Mouse (Mus musculus): ENCODE data around the gene Galr3.
"Not testable (repeated sequence)": the region's sequence is repeated elsewhere in the genome, so short reads cannot be mapped to it uniquely, and the experiment has no call there.

The Galr3 gene

DNA sequence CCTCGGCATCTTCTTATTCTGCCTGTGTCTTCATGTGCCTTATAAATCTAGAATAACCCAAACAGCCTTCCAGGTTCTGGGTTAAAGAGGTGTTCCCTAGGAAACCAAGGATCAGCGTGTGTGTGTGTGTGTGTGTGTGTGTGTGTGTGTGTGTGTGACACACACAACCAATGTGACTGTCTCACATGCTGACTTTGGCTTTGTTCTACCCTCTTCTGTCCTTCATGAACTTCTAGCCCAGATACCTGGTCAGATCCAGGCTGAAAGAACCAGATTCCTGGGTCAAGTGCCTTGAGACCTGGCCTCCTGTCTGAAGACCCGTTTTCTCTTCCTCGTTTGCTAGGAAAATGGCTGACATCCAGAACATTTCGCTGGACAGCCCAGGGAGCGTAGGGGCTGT lies at the start of gene Galr3:
Gene Galr3, plus strand, starts transcription at position 301 of the 400 bp plus-strand sequence.
- no peak for DNase-seq (ENCODE audit: low read depth, low spot score)

DNA sequence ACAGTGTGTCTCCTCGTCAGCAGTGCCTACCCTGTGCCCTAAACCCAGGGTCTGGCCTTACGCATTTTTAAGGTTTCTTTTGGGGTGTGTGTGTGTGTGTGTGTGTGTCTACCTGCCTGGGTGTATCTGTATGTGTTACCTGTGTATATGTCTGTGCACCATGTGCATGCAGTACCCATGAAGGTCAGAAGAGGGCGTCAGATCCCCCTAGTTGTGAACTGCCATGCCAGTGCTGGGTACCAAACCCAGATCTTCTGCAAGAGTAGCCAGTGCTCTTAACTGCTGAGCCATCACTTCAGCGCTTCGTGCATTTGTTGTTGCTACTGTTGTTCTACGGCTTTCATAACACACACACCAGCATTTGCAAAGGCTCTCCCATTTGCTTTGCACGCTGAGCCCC lies 49.5 kb upstream of the Galr3 start:
- no peak for DNase-seq (ENCODE audit: low read depth, low spot score)

- no peak for DNase-seq (ENCODE audit: low read depth, low spot score)
Measured at GRCm38 (mm10) chr15:78992925-78993324, 48.8 kb upstream of the Galr3 start.

DNA sequence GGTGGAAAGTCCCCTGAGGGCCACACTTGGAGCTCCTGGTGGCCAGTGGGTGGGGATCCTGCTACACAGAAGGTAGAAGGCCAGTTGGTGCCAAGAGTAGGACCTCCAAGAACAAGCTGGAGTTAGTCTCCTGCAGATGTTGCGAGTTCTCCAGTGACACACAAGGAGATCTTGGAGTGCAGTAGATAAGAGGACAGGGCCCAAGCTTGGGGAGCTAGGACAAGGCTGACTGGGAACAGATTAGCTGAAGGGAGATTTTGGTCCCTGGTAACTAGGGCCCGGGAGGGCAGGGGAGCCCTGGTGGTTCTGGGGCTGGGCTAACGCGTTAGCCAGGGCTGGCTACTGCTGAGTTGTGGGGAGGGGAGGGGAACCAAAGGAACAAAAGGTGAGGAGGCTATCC lies 45.8 kb upstream of the Galr3 start:
- DNase-seq (ENCODE audit: low read depth, low spot score), result no peak

DNA sequence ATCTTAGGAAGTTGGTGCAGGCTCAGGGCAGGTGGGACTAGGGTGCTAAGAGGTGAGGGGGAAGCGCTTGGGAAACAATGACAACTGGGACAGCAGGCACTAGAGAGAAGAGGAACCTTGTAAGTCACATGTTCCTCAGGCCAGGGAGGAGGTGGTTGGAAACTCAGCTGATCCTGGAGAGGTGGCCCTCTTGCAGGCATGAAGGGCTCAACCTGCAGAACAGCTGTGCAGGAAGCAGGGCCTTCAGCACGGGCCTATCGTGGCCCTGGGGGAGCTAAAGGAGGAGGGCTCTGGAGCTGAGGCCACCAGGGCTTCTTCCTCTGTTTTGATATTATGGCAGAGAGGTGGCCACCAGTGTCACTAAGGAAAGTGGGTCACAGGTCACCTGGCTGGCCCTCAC lies 45.0 kb upstream of the Galr3 start:
- no peak for DNase-seq (ENCODE audit: low read depth, low spot score)

- DNase-seq (ENCODE audit: low read depth, low spot score), result no peak
Measured at GRCm38 (mm10) chr15:78998348-78998747, 43.3 kb upstream of the Galr3 start.

GRCm38 (mm10) chr15:78999586-78999985 lies 42.1 kb upstream of the Galr3 start:
- peak; percentile 62 for DNase-seq (ENCODE audit: low read depth, low spot score)

GRCm38 (mm10) chr15:79000357-79000791 lies 41.3 kb upstream of the Galr3 start:
- peak; percentile 85 for DNase-seq (ENCODE audit: low read depth, low spot score)

GRCm38 (mm10) chr15:79001559-79001958 lies 40.1 kb upstream of the Galr3 start:
- DNase-seq (ENCODE audit: low read depth, low spot score), result no peak

GRCm38 (mm10) chr15:79002036-79002435 lies 39.6 kb upstream of the Galr3 start:
- DNase-seq (ENCODE audit: low read depth, low spot score), result peak; percentile 48

DNA sequence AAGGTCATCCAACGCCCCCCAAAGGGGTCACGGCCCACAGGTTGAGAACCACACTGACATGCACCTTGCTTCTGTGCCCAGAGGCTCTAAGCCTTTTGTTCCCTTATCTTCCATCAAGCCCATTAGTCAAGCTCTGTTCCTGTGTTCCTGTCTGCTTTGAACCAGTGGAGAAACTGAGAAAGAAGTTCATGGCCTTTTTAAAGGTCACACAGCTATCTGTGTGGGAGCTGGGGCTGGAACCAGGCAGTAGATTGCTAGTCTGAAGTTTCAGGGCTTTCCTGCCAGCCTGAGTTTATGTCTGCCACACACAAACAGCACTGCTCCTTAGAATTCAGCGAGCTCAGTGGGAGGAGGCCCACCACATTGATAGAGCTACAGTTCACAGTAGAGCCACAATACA lies 38.6 kb upstream of the Galr3 start:
- no peak for DNase-seq (ENCODE audit: low read depth, low spot score)

DNA sequence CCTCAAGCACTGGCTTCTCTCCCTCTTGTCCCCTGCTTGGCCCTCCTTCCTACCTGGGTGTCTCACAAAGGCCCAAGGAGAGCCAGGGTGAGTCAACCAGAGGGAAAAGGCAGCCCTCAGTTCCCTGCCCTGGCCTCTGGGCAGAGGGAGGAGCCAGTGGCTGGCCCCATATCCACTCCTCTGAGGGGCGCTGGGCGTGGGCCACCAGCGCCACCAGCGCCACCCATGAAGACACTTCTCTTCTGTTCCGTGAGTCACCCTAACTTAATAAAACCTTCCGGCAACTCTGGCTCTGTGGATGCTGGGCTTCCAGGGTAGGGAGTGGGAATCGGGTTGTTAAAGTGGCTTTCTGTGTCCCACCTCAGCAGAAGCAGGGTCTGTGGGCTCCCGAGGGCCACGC lies 36.1 kb upstream of the Galr3 start:
- no peak for DNase-seq (ENCODE audit: low read depth, low spot score)

- peak; percentile 73 for DNase-seq (ENCODE audit: low read depth, low spot score)
Measured at GRCm38 (mm10) chr15:79006638-79007037, 35.0 kb upstream of the Galr3 start.

GRCm38 (mm10) chr15:79007059-79007458 lies 34.6 kb upstream of the Galr3 start:
- DNase-seq (ENCODE audit: low read depth, low spot score), result no peak

GRCm38 (mm10) chr15:79007836-79008235 lies 33.8 kb upstream of the Galr3 start:
- not testable (repeated sequence) for DNase-seq (ENCODE audit: low read depth, low spot score)

DNA sequence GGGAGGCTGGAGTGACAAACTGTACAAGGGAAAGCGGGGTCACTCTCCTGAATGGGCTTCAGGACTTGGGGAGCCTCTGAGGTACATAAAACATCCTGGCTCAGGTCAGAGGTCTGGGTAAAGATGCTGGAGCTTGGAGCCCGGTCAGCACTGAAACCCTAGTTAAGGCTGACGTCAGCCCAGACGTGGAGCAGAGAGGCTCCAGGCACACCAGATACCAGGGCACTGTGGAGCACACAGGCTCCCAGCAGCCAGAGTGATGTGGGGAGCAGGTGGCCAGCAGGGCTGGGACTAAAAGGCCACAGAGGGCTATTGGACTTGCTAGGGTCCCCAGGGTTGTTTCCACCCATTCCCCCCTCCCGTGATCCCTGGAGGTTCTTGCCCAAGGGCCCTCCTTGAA lies 32.0 kb upstream of the Galr3 start:
- no peak for DNase-seq (ENCODE audit: low read depth, low spot score)

DNA sequence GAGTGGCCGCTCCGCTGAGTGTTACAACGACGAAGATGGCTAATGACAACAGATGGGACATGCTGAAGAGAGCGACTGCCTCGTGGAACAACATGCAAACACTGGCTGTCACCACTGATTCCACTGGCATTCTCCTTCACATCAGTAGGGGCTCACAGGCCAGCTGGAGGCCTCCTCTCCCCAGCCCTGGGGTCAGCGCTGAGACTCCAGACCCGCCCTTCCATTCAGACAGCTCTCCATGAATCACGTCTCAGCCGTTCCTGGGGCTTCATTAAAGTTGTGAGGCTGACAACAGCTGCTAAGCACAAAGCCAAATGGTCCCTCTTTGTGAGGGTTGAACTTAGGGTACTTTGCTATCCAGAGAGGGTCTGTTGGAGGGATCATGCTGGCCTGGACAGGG lies 30.1 kb upstream of the Galr3 start:
- no peak for DNase-seq (ENCODE audit: low read depth, low spot score)

DNA sequence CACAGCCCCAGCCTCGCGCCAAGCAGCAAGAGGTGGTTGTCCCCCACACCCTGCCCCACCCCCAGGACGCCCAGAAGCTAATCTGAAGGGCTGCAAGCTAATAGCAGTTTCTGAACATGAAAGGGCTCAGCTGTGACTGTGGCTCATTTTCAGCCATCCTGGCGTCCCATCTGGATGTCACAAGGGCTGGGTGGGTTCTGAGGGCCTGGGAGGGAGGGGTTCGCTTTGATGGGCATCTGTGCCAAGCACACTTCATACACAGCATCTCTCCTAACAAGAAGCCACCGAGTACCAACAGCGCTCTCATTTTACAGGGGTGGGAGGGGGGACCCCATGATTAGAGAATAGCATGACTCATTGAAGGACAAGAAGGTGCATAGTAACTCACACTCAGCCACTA lies 28.3 kb upstream of the Galr3 start:
- no peak for DNase-seq (ENCODE audit: low read depth, low spot score)

GRCm38 (mm10) chr15:79018191-79018590 lies 23.5 kb upstream of the Galr3 start:
- no peak for DNase-seq (ENCODE audit: low read depth, low spot score)

GRCm38 (mm10) chr15:79018886-79019285 lies 22.8 kb upstream of the Galr3 start:
- no peak for DNase-seq (ENCODE audit: low read depth, low spot score)

DNA sequence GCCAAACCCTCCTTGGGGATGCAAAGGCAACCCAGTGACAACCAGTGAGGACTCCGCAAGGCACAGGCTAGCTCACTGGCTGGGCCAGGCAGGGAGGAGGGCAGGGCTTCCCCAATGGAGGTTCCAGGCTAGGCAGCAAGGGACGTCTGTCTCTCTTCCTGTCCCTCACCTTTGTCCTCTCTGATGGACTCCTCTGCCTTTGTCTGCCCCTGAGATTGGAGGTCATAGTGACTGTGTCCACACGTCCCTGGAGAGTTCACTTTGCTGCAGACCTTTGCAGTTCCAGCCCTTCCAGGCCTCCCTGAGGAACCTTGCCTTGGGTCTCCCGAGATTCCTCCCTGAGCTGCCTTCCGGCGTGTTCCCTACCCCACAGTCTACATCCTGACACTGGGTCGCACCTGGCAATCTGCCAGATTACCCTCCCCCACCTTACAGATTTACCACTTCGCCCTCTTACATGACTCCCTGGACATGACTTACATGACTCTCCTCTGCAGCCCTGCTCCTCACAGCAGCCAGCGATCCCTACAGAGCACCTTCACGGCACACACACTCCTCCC lies 18.9 kb upstream of the Galr3 start:
- DNase-seq (ENCODE audit: low read depth, low spot score), result no peak

- DNase-seq (ENCODE audit: low read depth, low spot score), result no peak
Measured at GRCm38 (mm10) chr15:79023366-79023765, 18.3 kb upstream of the Galr3 start.

DNA sequence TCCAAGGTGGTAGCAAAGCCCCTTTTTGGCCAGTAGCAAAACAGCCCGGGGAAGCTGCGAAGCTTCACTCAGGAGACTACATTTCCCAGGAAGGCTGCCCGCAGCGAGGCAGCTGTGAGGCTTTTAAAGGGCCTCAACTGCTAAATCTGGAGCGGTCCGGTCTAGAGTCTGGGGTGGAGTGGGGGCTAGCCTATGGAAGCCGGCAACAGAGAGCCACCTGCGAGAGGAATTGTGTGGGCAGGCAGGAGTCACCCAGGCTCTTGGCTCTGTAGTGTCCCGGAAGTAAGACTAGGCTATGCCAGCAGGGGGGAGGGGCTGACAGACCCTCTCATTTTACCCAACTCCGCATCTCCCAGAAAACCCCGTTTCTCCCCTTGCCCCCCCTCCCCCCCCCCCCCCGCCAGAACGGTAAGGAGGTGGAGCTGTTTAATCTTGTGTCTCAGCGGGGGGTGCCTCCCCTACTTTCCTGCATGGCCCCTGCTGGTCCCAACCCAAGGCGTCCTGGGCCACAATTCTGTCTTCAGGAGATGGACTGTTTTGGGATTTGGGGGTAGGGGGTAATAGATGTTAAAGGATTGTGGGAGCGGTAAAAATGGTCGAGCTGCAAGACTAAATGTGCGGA lies 15.9 kb upstream of the Galr3 start:
- peak; percentile 43 for DNase-seq (ENCODE audit: low read depth, low spot score)
